Mouse (Mus musculus): ENCODE data around the gene Hist3h2a.
A peak's percentile ranks its signal among the peaks of the same experiment; 100 is the strongest.

The Hist3h2a gene

GRCm38 (mm10) chr11:58954420-58955142, at the start of gene Hist3h2a, which contains the start of gene Trim17:
Gene Hist3h2a, plus strand, starts transcription at chr11:58954685.
Gene Trim17, plus strand, starts transcription at chr11:58954685.
- no peak for TF ChIP-seq GATA4 (IDR thresholded peaks at IDR 0.05; ENCODE audit: insufficient replicate concordance, low read length)

- no peak for TF ChIP-seq GATA4 (IDR thresholded peaks at IDR 0.05; ENCODE audit: insufficient replicate concordance, low read length)
Observed at GRCm38 (mm10) chr11:58904838-58905237, 49.6 kb upstream of the Hist3h2a start.

GRCm38 (mm10) chr11:58913776-58914175, 40.7 kb upstream of the Hist3h2a start:
- TF ChIP-seq GATA4 (IDR thresholded peaks at IDR 0.05; ENCODE audit: insufficient replicate concordance, low read length), result no peak

GRCm38 (mm10) chr11:58914461-58915028, 39.9 kb upstream of the Hist3h2a start:
- no peak for TF ChIP-seq GATA4 (IDR thresholded peaks at IDR 0.05; ENCODE audit: insufficient replicate concordance, low read length)

- TF ChIP-seq GATA4 (IDR thresholded peaks at IDR 0.05; ENCODE audit: insufficient replicate concordance, low read length), result no peak
Observed at GRCm38 (mm10) chr11:58916879-58917744, 37.4 kb upstream of the Hist3h2a start.

DNA sequence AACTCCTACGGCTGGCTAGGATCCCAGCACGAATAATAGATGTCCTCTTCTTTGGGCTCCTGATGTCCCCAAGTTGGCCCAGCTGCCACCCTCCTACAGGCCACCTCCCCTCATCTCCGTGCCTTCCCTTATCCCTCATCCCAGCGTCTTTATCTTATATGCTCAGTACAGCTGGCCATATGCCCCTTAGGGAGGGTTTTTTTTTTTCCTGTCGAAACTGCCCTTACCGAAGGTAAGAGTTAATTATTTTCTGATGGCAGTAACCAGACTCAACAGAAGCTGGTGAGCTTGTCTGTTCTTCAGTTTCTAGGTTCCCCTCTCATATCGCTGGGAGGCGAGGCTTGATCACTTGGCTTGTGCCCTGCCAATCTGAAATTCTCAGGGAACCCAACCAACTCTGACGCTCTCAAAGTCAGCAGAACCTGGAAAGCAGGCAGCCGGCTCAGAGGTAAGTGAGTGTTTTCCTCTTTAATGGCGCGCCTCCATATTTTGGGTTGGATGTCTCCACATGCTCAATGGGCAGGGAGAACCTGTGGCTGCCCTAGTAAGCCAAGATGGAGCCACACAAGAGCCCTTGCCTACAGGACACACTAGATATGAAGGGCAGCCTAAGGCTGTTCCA, 36.6 kb upstream of the Hist3h2a start, which contains the start of gene Btnl10:
TSS of gene Btnl10 (plus strand) at position 164 of the 622 bp plus-strand sequence.
- no peak for TF ChIP-seq GATA4 (IDR thresholded peaks at IDR 0.05; ENCODE audit: insufficient replicate concordance, low read length)

- no peak for TF ChIP-seq GATA4 (IDR thresholded peaks at IDR 0.05; ENCODE audit: insufficient replicate concordance, low read length)
Observed at GRCm38 (mm10) chr11:58918759-58919158, 35.7 kb upstream of the Hist3h2a start.

DNA sequence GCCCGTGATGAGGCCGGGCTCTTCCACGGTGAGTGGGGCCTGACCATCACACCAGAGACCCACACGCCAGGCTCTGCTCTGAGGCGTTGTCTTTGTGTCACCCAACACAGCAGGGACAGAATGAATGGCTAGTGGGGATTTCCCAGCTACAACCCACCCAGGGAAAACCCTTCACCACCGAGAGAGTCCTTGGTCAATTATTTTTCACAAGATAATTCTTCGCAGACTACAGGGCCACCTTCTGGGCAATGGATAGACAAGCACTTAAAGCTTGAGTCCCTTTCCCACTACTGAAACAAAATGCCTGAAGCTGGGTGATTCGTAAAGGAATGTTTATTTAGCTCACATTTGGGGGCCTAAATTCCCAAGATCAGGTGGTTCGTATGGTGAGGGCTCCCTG, 32.1 kb upstream of the Hist3h2a start:
- TF ChIP-seq GATA4 (IDR thresholded peaks at IDR 0.05; ENCODE audit: insufficient replicate concordance, low read length), result no peak

GRCm38 (mm10) chr11:58926651-58927050, 27.8 kb upstream of the Hist3h2a start:
- TF ChIP-seq GATA4 (IDR thresholded peaks at IDR 0.05; ENCODE audit: insufficient replicate concordance, low read length), result no peak

- TF ChIP-seq GATA4 (IDR thresholded peaks at IDR 0.05; ENCODE audit: insufficient replicate concordance, low read length), result no peak
Observed at GRCm38 (mm10) chr11:58927053-58927452, 27.4 kb upstream of the Hist3h2a start.

GRCm38 (mm10) chr11:58927790-58928651, 26.5 kb upstream of the Hist3h2a start:
- TF ChIP-seq GATA4 (IDR thresholded peaks at IDR 0.05; ENCODE audit: insufficient replicate concordance, low read length), result peak; percentile 29; the same call in 1 of the 2 replicates

GRCm38 (mm10) chr11:58929055-58929454, 25.4 kb upstream of the Hist3h2a start:
- TF ChIP-seq GATA4 (IDR thresholded peaks at IDR 0.05; ENCODE audit: insufficient replicate concordance, low read length), result no peak

- TF ChIP-seq GATA4 (IDR thresholded peaks at IDR 0.05; ENCODE audit: insufficient replicate concordance, low read length), result no peak
Observed at GRCm38 (mm10) chr11:58929641-58930040, 24.8 kb upstream of the Hist3h2a start.

- no peak for TF ChIP-seq GATA4 (IDR thresholded peaks at IDR 0.05; ENCODE audit: insufficient replicate concordance, low read length)
Observed at GRCm38 (mm10) chr11:58930254-58930653, 24.2 kb upstream of the Hist3h2a start.

Data from liver, adult (tissue).